Mouse (Mus musculus) adrenal gland, adult 18-20 months (tissue): ENCODE data around the gene Rock2. TPM values are rescaled to one million over a fixed set of nuclear protein-coding genes. Genes with fewer than 3 reads are reported as not detected.

Experiments used
- DNase-seq, 2 experiments: peaks; one replicate each; pipeline ENCODE4 v3.0.0; 2021 to 2022; ENCODE audit warnings: low spot score in 2 of 2
- total RNA-seq, 2 experiments: library from RNA; stranded (reverse); gene quantifications; 1 replicate in 1 of 2; 2 replicates in 1 of 2; pipeline ENCODE4 v1.2.3; 2021

Rock2 gene
- total RNA-seq, 2 experiments from 2014 or later = 71.8 to 77.7 TPM

- DNase-seq = no peak
Observed at GRCm38 (mm10) chr12:16898221-16898620, 3.5 kb downstream of the Rock2 start.

GRCm38 (mm10) chr12:16898790-16899189 lies 4.1 kb downstream of the Rock2 start:
- DNase-seq = no peak

- DNase-seq = no peak
Observed at GRCm38 (mm10) chr12:16900625-16901222, 6.0 kb downstream of the Rock2 start.

GRCm38 (mm10) chr12:16903949-16904635 lies 9.4 kb downstream of the Rock2 start:
- DNase-seq = no peak

- no peak for DNase-seq
Observed at GRCm38 (mm10) chr12:16907282-16907846, 12.7 kb downstream of the Rock2 start.

GRCm38 (mm10) chr12:16907953-16908648 lies 13.4 kb downstream of the Rock2 start:
- DNase-seq = no peak

GRCm38 (mm10) chr12:16911524-16911923 lies 16.8 kb downstream of the Rock2 start:
- no peak for DNase-seq

GRCm38 (mm10) chr12:16912600-16912999 lies 17.9 kb downstream of the Rock2 start:
- DNase-seq = no peak

- no peak for DNase-seq
Observed at GRCm38 (mm10) chr12:16920186-16920860, 25.6 kb downstream of the Rock2 start.

GRCm38 (mm10) chr12:16927889-16928288 lies 33.2 kb downstream of the Rock2 start:
- no peak for DNase-seq

- DNase-seq = no peak
Observed at GRCm38 (mm10) chr12:16934423-16934822, 39.7 kb downstream of the Rock2 start.

GRCm38 (mm10) chr12:16941976-16942375 lies 47.3 kb downstream of the Rock2 start:
- no peak for DNase-seq

GRCm38 (mm10) chr12:16948239-16948638 lies 53.5 kb downstream of the Rock2 start:
- no peak for DNase-seq

- DNase-seq = no peak
Observed at GRCm38 (mm10) chr12:16958851-16959250, 64.2 kb downstream of the Rock2 start.

GRCm38 (mm10) chr12:16963354-16963753 lies 68.7 kb downstream of the Rock2 start:
- no peak for DNase-seq

- DNase-seq = no peak
Observed at GRCm38 (mm10) chr12:16966811-16967210, 72.1 kb downstream of the Rock2 start.

GRCm38 (mm10) chr12:16977120-16977519 lies 82.4 kb downstream of the Rock2 start:
- no peak for DNase-seq

GRCm38 (mm10) chr12:16985778-16986177 lies 91.1 kb downstream of the Rock2 start:
- DNase-seq = no peak

- DNase-seq = no peak
Observed at GRCm38 (mm10) chr12:16991376-16991775, 96.7 kb downstream of the Rock2 start.

- DNase-seq = no peak
Observed at GRCm38 (mm10) chr12:16992355-16992754, 97.7 kb downstream of the Rock2 start.

- DNase-seq = peak in 1 of 2 experiments; percentile 11
Observed at GRCm38 (mm10) chr12:16994291-16994690, 99.6 kb downstream of the Rock2 start.
